Mouse (Mus musculus): Measurements from ENCODE around the gene Trmt13. TPM values are rescaled to one million over a fixed set of nuclear protein-coding genes. Genes with fewer than 3 reads are reported as not detected.

The Trmt13 gene
- polyA plus RNA-seq, 1 experiment from 2014 or later, result 13.0 TPM

- Histone ChIP-seq H3K4me2 (replicated peaks; ENCODE audit: low read depth) (no peak overlapping the region), H3K9ac (ENCODE audit: low read length) (no peak overlapping the region), H3K27ac (replicated peaks) (no peak overlapping the region), H3K9me3 (ENCODE audit: control insufficient read depth, low read length) (no peaks in the 10 kb centered on the region), H3K4me1 (replicated peaks; ENCODE audit: control insufficient read depth, insufficient read depth) (no peaks in the 10 kb centered on the region), H3K27me3 (ENCODE audit: control insufficient read depth, insufficient read depth, low read length) (no peaks in the 10 kb centered on the region), H3K4me3 (ENCODE audit: low read depth, low read length) (no peak overlapping the region), H3K36me3 (ENCODE audit: control insufficient read depth, insufficient read depth, low read length) (peaks cover 10% of the 10 kb centered on the region; the same call in 1 of the 2 replicates)
- WGBS, result 83% methylated on average over 5 of the region's 5 CpGs
- ATAC-seq (ENCODE audit: low FRiP score, low TSS enrichment), result no peak
- TF ChIP-seq CTCF (IDR thresholded peaks at IDR 0.05; ENCODE audit: low read depth) (no peak), EP300 (optimal IDR thresholded peaks at IDR 0.05) (no peak)
- DNase-seq (ENCODE audit: low spot score), result no peak
Observed at GRCm38 (mm10) chr3:116547430-116547829, 67.0 kb downstream of the Trmt13 start.

- ATAC-seq (ENCODE audit: low FRiP score, low TSS enrichment) (no peak), DNase-seq (ENCODE audit: low spot score) (no peak)
- 70% methylated on average over 3 of the region's 3 CpGs for WGBS
Observed at GRCm38 (mm10) chr3:116542532-116542931, 71.9 kb downstream of the Trmt13 start.

GRCm38 (mm10) chr3:116542070-116542469 is 72.3 kb downstream of the Trmt13 start:
- Histone ChIP-seq H3K4me2 (replicated peaks; ENCODE audit: low read depth) (no peak overlapping the region), H3K9me3 (ENCODE audit: control insufficient read depth, low read length) (no peaks in the 10 kb centered on the region), H3K27ac (replicated peaks) (no peak overlapping the region), H3K36me3 (ENCODE audit: control insufficient read depth, insufficient read depth, low read length) (no peaks in the 10 kb centered on the region; the same call in 1 of the 2 replicates), H3K27me3 (ENCODE audit: control insufficient read depth, insufficient read depth, low read length) (no peaks in the 10 kb centered on the region), H3K9ac (ENCODE audit: low read length) (no peak overlapping the region), H3K4me3 (ENCODE audit: low read depth, low read length) (no peak overlapping the region), H3K4me1 (replicated peaks; ENCODE audit: control insufficient read depth, insufficient read depth) (no peaks in the 10 kb centered on the region)
- no peak for DNase-seq (ENCODE audit: low spot score)
- TF ChIP-seq CTCF (IDR thresholded peaks at IDR 0.05; ENCODE audit: low read depth), result no peak
- no peak for TF ChIP-seq EP300 (optimal IDR thresholded peaks at IDR 0.05)
- ATAC-seq (ENCODE audit: low FRiP score, low TSS enrichment), result no peak
- WGBS, result 72% methylated on average over 2 of the region's 2 CpGs

More at GRCm38 (mm10) chr3:116542532-116542931, 71.9 kb downstream of the Trmt13 start:
- Histone ChIP-seq H3K27me3 (ENCODE audit: control insufficient read depth, insufficient read depth, low read length) (no peaks in the 10 kb centered on the region), H3K36me3 (ENCODE audit: control insufficient read depth, insufficient read depth, low read length) (no peaks in the 10 kb centered on the region; the same call in 1 of the 2 replicates), H3K9ac (ENCODE audit: low read length) (no peak overlapping the region), H3K9me3 (ENCODE audit: control insufficient read depth, low read length) (no peaks in the 10 kb centered on the region), H3K4me3 (ENCODE audit: low read depth, low read length) (no peak overlapping the region), H3K4me1 (replicated peaks; ENCODE audit: control insufficient read depth, insufficient read depth) (no peaks in the 10 kb centered on the region), H3K27ac (replicated peaks) (no peak overlapping the region), H3K4me2 (replicated peaks; ENCODE audit: low read depth) (no peak overlapping the region)
- TF ChIP-seq EP300 (optimal IDR thresholded peaks at IDR 0.05) (no peak), CTCF (IDR thresholded peaks at IDR 0.05; ENCODE audit: low read depth) (no peak)

- no peaks in the 10 kb centered on the region for H3K27me3 ChIP-seq (ENCODE audit: control insufficient read depth, insufficient read depth, low read length)
- DNase-seq (ENCODE audit: low spot score) (no peak), ATAC-seq (ENCODE audit: low FRiP score, low TSS enrichment) (0 out of 2 replicates have a peak, but pooled peaks have one; percentile 15)
- no peak overlapping the region for H3K9ac ChIP-seq (ENCODE audit: low read length)
- no peak overlapping the region for H3K27ac ChIP-seq (replicated peaks)
- H3K4me3 ChIP-seq (ENCODE audit: low read depth, low read length), result no peak overlapping the region
- H3K4me1 ChIP-seq (replicated peaks; ENCODE audit: control insufficient read depth, insufficient read depth), result no peaks in the 10 kb centered on the region
- 63% methylated on average over 6 of the region's 6 CpGs for WGBS
- H3K36me3 ChIP-seq (ENCODE audit: control insufficient read depth, insufficient read depth, low read length), result peaks cover 5% of the 10 kb centered on the region
- H3K4me2 ChIP-seq (replicated peaks; ENCODE audit: low read depth), result no peak overlapping the region
- no peak for TF ChIP-seq CTCF (IDR thresholded peaks at IDR 0.05; ENCODE audit: low read depth)
- no peak for TF ChIP-seq EP300 (optimal IDR thresholded peaks at IDR 0.05)
- no peaks in the 10 kb centered on the region for H3K9me3 ChIP-seq (ENCODE audit: control insufficient read depth, low read length)
Observed at GRCm38 (mm10) chr3:116537200-116537573, 77.2 kb downstream of the Trmt13 start.

- H3K4me3 ChIP-seq (ENCODE audit: low read depth, low read length), result no peak overlapping the region
- WGBS, result 37% methylated on average over 16 of the region's 16 CpGs
- no peak overlapping the region for H3K27ac ChIP-seq (replicated peaks)
- no peaks in the 10 kb centered on the region for H3K27me3 ChIP-seq (ENCODE audit: control insufficient read depth, insufficient read depth, low read length)
- no peak overlapping the region for H3K4me2 ChIP-seq (replicated peaks; ENCODE audit: low read depth)
- ATAC-seq (ENCODE audit: low FRiP score, low TSS enrichment) (no peak), DNase-seq (ENCODE audit: low spot score) (peak; percentile 29)
- no peaks in the 10 kb centered on the region for H3K9me3 ChIP-seq (ENCODE audit: control insufficient read depth, low read length)
- no peak for TF ChIP-seq CTCF (IDR thresholded peaks at IDR 0.05; ENCODE audit: low read depth)
- no peak for TF ChIP-seq EP300 (optimal IDR thresholded peaks at IDR 0.05)
- H3K36me3 ChIP-seq (ENCODE audit: control insufficient read depth, insufficient read depth, low read length), result peaks cover 5% of the 10 kb centered on the region
- no peaks in the 10 kb centered on the region for H3K4me1 ChIP-seq (replicated peaks; ENCODE audit: control insufficient read depth, insufficient read depth)
- no peak overlapping the region for H3K9ac ChIP-seq (ENCODE audit: low read length)
Observed at GRCm38 (mm10) chr3:116536428-116537199, 77.8 kb downstream of the Trmt13 start.

Other genes starting within 250 kb of the Trmt13 start
- 4.6 TPM in 2 replicates for gene Cdc14a, start 190.6 kb downstream of the Trmt13 start, polyA plus RNA-seq (2015; fragmentation: Nextera tagmentation; extraction: Ambion mirVana)
- 42.9 and 44.0 TPM in 2 replicates for gene Rtca, start 106.4 kb downstream of the Trmt13 start, polyA plus RNA-seq (2015; fragmentation: Nextera tagmentation; extraction: Ambion mirVana)
- 11.1 and 14.3 TPM in 2 replicates for gene Dbt, start 101.5 kb downstream of the Trmt13 start, polyA plus RNA-seq (2015; fragmentation: Nextera tagmentation; extraction: Ambion mirVana)
- 2.6 and 2.7 TPM in 2 replicates for gene Lrrc39, start 51.6 kb downstream of the Trmt13 start, polyA plus RNA-seq (2015; fragmentation: Nextera tagmentation; extraction: Ambion mirVana)
- 5.0 TPM in 2 replicates for gene Sass6, start 19.6 kb downstream of the Trmt13 start, polyA plus RNA-seq (2015; fragmentation: Nextera tagmentation; extraction: Ambion mirVana)
- gene Mfsd14a, start 48.1 kb upstream of the Trmt13 start, polyA plus RNA-seq (2015; fragmentation: Nextera tagmentation; extraction: Ambion mirVana), result 50.4 and 51.1 TPM in 2 replicates
- gene Gm43191, start 66.7 kb upstream of the Trmt13 start, polyA plus RNA-seq (2015; fragmentation: Nextera tagmentation; extraction: Ambion mirVana), result not detected in 2 replicates
- gene Slc35a3, start 98.2 kb upstream of the Trmt13 start, polyA plus RNA-seq (2015; fragmentation: Nextera tagmentation; extraction: Ambion mirVana), result 25.2 and 25.3 TPM in 2 replicates
- gene Agl, start 193.6 kb upstream of the Trmt13 start, polyA plus RNA-seq (2015; fragmentation: Nextera tagmentation; extraction: Ambion mirVana), result 8.9 and 9.1 TPM in 2 replicates
- 22.3 and 24.1 TPM in 2 replicates for gene Frrs1, start 244.9 kb upstream of the Trmt13 start, polyA plus RNA-seq (2015; fragmentation: Nextera tagmentation; extraction: Ambion mirVana)

Measured in stomach, postnatal 0 days (tissue).